Mouse (Mus musculus) megakaryocyte, embryonic 14.5 days (primary cell): ENCODE data around the gene Gm10413. TPM values are rescaled to one million over a fixed set of nuclear protein-coding genes. Genes with fewer than 3 reads are reported as not detected.
"Not testable (repeated sequence)": the region's sequence is repeated elsewhere in the genome, so short reads cannot be mapped to it uniquely, and the experiment has no call there.

ENCODE experiments used
- H3K27me3 ChIP-seq: replicated peaks from 2 replicates; pipeline ENCODE3; 2012; ENCODE audit warnings: inconsistent platforms
- H3K36me3 ChIP-seq: replicated peaks from 2 replicates; pipeline ENCODE3; 2012; ENCODE audit warnings: low read length, inconsistent platforms, mixed read lengths
- H3K4me1 ChIP-seq: 2 replicates; pipeline ENCODE4 v1.6.1; 2012; ENCODE audit warnings: inconsistent platforms
- H3K4me3 ChIP-seq: replicated peaks from 2 replicates; pipeline ENCODE3; 2012; ENCODE audit warnings: moderate library complexity, mild to moderate bottlenecking, inconsistent platforms
- H3K9me3 ChIP-seq: 2 replicates; pipeline ENCODE4 v1.6.1; 2012; ENCODE audit warnings: inconsistent platforms
- polyA plus RNA-seq: library from polyadenylated mRNA; stranded (reverse); fragments of >175 nt; gene quantifications from 2 replicates; pipeline ENCODE4 v1.2.3, GENCODE M21; 2012; ENCODE audit warnings: low replicate concordance; ENCODE audit not compliant: insufficient read depth

The Gm10413 gene
- polyA plus RNA-seq, result not detected in 2 replicates

GRCm38 (mm10) chr14:3394793-3395192, at the start of gene Gm10413:
Gm10413 (plus strand) TSS chr14:3395093.
- not testable (repeated sequence) for H3K4me1 ChIP-seq, H3K27me3 ChIP-seq, H3K36me3 ChIP-seq, H3K9me3 ChIP-seq, H3K4me3 ChIP-seq

GRCm38 (mm10) chr14:3412314-3412713, 17.4 kb downstream of the Gm10413 start, which contains the start of gene Gm10409:
Gm10409 (plus strand) TSS chr14:3412614.
- not testable (repeated sequence) for H3K4me3 ChIP-seq, H3K27me3 ChIP-seq, H3K9me3 ChIP-seq, H3K36me3 ChIP-seq, H3K4me1 ChIP-seq

GRCm38 (mm10) chr14:3427803-3428202, 32.9 kb downstream of the Gm10413 start, which contains the start of gene Gm3005:
Gm3005 (plus strand) TSS chr14:3428103.
- H3K27me3 ChIP-seq, H3K36me3 ChIP-seq, H3K4me3 ChIP-seq, H3K9me3 ChIP-seq, H3K4me1 ChIP-seq: not testable (repeated sequence)

GRCm38 (mm10) chr14:3449079-3449478, 54.2 kb downstream of the Gm10413 start, which contains the start of gene Gm10408:
Gm10408 (plus strand) TSS chr14:3449379.
- H3K27me3 ChIP-seq, H3K9me3 ChIP-seq, H3K36me3 ChIP-seq, H3K4me1 ChIP-seq, H3K4me3 ChIP-seq: not testable (repeated sequence)

Other genes with a start within 250 kb of the Gm10413 start
- 0.06 TPM in 1 of 2 replicates, not detected in the other for gene Gm5795, start 206.8 kb upstream of the Gm10413 start, polyA plus RNA-seq
- gene D830030K20Rik, start 186.6 kb upstream of the Gm10413 start, polyA plus RNA-seq, result 0.41 TPM in 1 of 2 replicates, not detected in the other
- gene Gm2956, start 62.5 kb upstream of the Gm10413 start, polyA plus RNA-seq, result not detected in 2 replicates
- gene Gm10409, start 17.5 kb downstream of the Gm10413 start, polyA plus RNA-seq, result not detected in 2 replicates
- not detected in 2 replicates for gene Gm3005, start 33.0 kb downstream of the Gm10413 start, polyA plus RNA-seq
- not detected in 2 replicates for gene Gm10408, start 54.3 kb downstream of the Gm10413 start, polyA plus RNA-seq
- gene Gm3012, start 239.4 kb downstream of the Gm10413 start, polyA plus RNA-seq, result not detected in 2 replicates